Mouse (Mus musculus): ENCODE measurements at regions not wholly inside any gene's neighbourhood (a gene's known extent, or its start where the extent isn't known, plus 50 kb on each side); places are given as distances from the start of the nearest gene placed in this dataset.

DNA sequence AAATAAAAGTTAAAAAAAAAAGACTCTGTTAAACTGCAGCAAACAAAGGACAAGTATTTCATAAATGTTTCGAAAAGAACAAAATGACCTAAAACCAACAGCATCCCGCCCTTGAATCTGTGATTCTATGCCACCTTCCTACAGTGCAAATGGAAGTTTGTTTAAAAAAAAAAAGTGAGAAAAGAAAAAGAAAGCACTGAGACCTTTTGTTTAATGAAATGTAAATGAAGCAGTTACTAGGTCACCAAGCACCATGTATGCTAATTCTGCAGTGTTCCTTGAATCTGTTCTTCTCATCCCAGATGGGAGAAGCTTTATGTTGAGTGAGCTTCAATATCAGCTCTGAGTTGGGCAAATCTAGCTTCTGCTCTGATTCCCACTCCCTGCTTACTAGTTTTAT, 64.8 kb downstream of the Dnajb9 start:
- no peaks in the 10 kb centered on the region for H3K4me1 ChIP-seq (ENCODE audit: control insufficient read depth in 2 of 2, insufficient read depth in 2 of 2, low read length in 2 of 2, poor library complexity in 1 of 2)
- H3K27ac ChIP-seq (ENCODE audit: insufficient read depth, low read depth, low read length, poor library complexity, severe bottlenecking), result no peak overlapping the region
- no peaks in the 10 kb centered on the region for H3K9me3 ChIP-seq (ENCODE audit: control insufficient read depth, insufficient read depth, low read depth, low read length)
- TF ChIP-seq ZNF384 (IDR thresholded peaks at IDR 0.05; ENCODE audit: low read depth, low read length), result no peak
- no peak for TF ChIP-seq CHD2 (IDR thresholded peaks at IDR 0.05; ENCODE audit: low read depth, low read length)
- TF ChIP-seq ZC3H11A (IDR thresholded peaks at IDR 0.05; ENCODE audit: borderline replicate concordance, low read depth, low read length), result no peak
- TF ChIP-seq HCFC1 (IDR thresholded peaks at IDR 0.05; ENCODE audit: borderline replicate concordance, insufficient read depth, low read length), result no peak
- no peak for TF ChIP-seq MAFK (IDR thresholded peaks at IDR 0.05; ENCODE audit: insufficient read depth, low read depth, low read length)
- DNase-seq (ENCODE audit: low read depth, low spot score), result no peak
- H3K9ac ChIP-seq (ENCODE audit: insufficient read depth, low read depth, low read length, poor library complexity, severe bottlenecking), result no peak overlapping the region
- no peaks in the 10 kb centered on the region for H3K36me3 ChIP-seq (ENCODE audit: control insufficient read depth, insufficient read depth, low read length, poor library complexity, severe bottlenecking)
- no peak overlapping the region for H3K4me3 ChIP-seq (ENCODE audit: insufficient read depth in 1 of 2, low read depth in 1 of 2, low read length in 2 of 2, poor library complexity in 1 of 2, severe bottlenecking in 1 of 2)
- in situ Hi-C loops (cut with MboI; ENCODE audit: low sequenced_read_pairs in 2 of 2, unreplicated experiment in 2 of 2), result no loop called here

DNA sequence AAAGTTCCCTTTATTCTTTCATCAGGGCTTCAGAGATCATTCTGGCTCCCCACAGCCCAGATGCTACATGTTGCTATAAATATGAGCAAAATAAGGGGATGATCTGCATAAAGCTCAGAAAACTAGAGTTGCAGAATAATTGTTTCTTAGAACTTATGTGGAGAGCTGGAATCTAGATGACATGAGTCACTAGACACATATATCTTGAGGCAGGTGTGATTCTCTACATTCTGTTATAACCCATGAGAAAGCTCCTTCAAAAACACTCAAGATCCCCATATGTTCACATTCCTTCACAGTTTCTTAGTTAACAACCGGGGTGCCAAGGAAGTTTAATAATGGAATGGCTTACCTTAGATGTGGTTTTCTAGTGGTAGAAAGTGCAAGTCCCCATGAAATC, 71.1 kb downstream of the Dnajb9 start:
- H3K36me3 ChIP-seq (ENCODE audit: control insufficient read depth, insufficient read depth, low read length, poor library complexity, severe bottlenecking), result no peaks in the 10 kb centered on the region
- no peak overlapping the region for H3K27ac ChIP-seq (ENCODE audit: insufficient read depth, low read depth, low read length, poor library complexity, severe bottlenecking)
- no peak overlapping the region for H3K9ac ChIP-seq (ENCODE audit: insufficient read depth, low read depth, low read length, poor library complexity, severe bottlenecking)
- TF ChIP-seq ZC3H11A (IDR thresholded peaks at IDR 0.05; ENCODE audit: borderline replicate concordance, low read depth, low read length) (no peak), CHD2 (IDR thresholded peaks at IDR 0.05; ENCODE audit: low read depth, low read length) (no peak), MAFK (IDR thresholded peaks at IDR 0.05; ENCODE audit: insufficient read depth, low read depth, low read length) (no peak), HCFC1 (IDR thresholded peaks at IDR 0.05; ENCODE audit: borderline replicate concordance, insufficient read depth, low read length) (no peak), ZNF384 (IDR thresholded peaks at IDR 0.05; ENCODE audit: low read depth, low read length) (no peak)
- in situ Hi-C loops (cut with MboI; ENCODE audit: low sequenced_read_pairs in 2 of 2, unreplicated experiment in 2 of 2), result no loop called here
- DNase-seq (ENCODE audit: low read depth, low spot score), result no peak
- no peaks in the 10 kb centered on the region for H3K4me1 ChIP-seq (ENCODE audit: control insufficient read depth in 2 of 2, insufficient read depth in 2 of 2, low read length in 2 of 2, poor library complexity in 1 of 2)
- H3K4me3 ChIP-seq (ENCODE audit: insufficient read depth in 1 of 2, low read depth in 1 of 2, low read length in 2 of 2, poor library complexity in 1 of 2, severe bottlenecking in 1 of 2), result no peak overlapping the region
- no peaks in the 10 kb centered on the region for H3K9me3 ChIP-seq (ENCODE audit: control insufficient read depth, insufficient read depth, low read depth, low read length)

DNA sequence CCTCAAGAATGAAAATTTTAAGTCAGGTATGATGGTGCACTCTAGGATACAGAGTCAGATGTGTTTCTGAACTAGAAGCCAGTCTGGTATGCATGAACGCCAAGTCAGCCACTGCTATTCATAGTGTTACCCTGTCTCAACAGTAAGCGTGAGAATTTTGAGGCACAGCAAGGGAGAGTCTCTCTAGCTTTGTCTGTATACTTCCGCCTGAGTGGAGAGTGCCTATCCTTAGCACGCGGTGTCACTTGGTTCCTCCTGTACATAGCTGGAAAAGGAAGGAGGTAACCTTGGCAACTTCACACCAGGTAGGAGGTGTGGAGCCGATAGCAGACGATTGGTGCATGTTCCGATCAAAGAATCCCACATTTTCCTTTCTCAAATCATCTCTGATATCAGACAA, 81.3 kb downstream of the Dnajb9 start:
- H3K36me3 ChIP-seq (ENCODE audit: control insufficient read depth, insufficient read depth, low read length, poor library complexity, severe bottlenecking), result no peaks in the 10 kb centered on the region
- no peak for DNase-seq (ENCODE audit: low read depth, low spot score)
- TF ChIP-seq HCFC1 (IDR thresholded peaks at IDR 0.05; ENCODE audit: borderline replicate concordance, insufficient read depth, low read length), result no peak
- no peak for TF ChIP-seq CHD2 (IDR thresholded peaks at IDR 0.05; ENCODE audit: low read depth, low read length)
- TF ChIP-seq MAFK (IDR thresholded peaks at IDR 0.05; ENCODE audit: insufficient read depth, low read depth, low read length), result no peak
- TF ChIP-seq ZNF384 (IDR thresholded peaks at IDR 0.05; ENCODE audit: low read depth, low read length), result no peak
- no peak for TF ChIP-seq ZC3H11A (IDR thresholded peaks at IDR 0.05; ENCODE audit: borderline replicate concordance, low read depth, low read length)
- no peak overlapping the region for H3K9ac ChIP-seq (ENCODE audit: insufficient read depth, low read depth, low read length, poor library complexity, severe bottlenecking)
- H3K9me3 ChIP-seq (ENCODE audit: control insufficient read depth, insufficient read depth, low read depth, low read length), result no peaks in the 10 kb centered on the region
- no peaks in the 10 kb centered on the region for H3K4me1 ChIP-seq (ENCODE audit: control insufficient read depth in 2 of 2, insufficient read depth in 2 of 2, low read length in 2 of 2, poor library complexity in 1 of 2)
- no peak overlapping the region for H3K4me3 ChIP-seq (ENCODE audit: insufficient read depth in 1 of 2, low read depth in 1 of 2, low read length in 2 of 2, poor library complexity in 1 of 2, severe bottlenecking in 1 of 2)
- H3K27ac ChIP-seq (ENCODE audit: insufficient read depth, low read depth, low read length, poor library complexity, severe bottlenecking), result no peak overlapping the region
- in situ Hi-C loops (cut with MboI; ENCODE audit: low sequenced_read_pairs in 2 of 2, unreplicated experiment in 2 of 2), result no loop called here

DNA sequence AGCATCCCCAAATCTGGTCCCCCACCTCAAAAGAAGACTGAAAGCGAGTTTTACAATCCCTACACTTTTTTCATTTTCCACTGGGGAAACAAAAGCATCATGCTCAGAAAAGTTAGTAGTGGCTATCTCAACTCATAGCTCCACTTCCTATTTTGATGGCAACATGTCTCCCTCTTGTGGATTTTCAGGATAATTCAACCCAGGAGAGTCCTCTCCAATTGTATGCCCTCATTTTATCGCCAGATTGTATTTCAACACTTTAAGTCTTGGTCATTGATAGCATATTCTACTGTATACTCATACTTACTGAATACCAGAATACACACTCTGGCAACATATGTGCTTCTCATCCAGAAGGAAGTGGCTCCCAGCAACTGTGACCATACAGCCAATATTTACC, 105.0 kb downstream of the Dnajb9 start:
- Histone ChIP-seq H3K4me3 (ENCODE audit: insufficient read depth in 1 of 2, low read depth in 1 of 2, low read length in 2 of 2, poor library complexity in 1 of 2, severe bottlenecking in 1 of 2) (no peak overlapping the region), H3K27ac (ENCODE audit: insufficient read depth, low read depth, low read length, poor library complexity, severe bottlenecking) (no peak overlapping the region), H3K9ac (ENCODE audit: insufficient read depth, low read depth, low read length, poor library complexity, severe bottlenecking) (no peak overlapping the region), H3K9me3 (ENCODE audit: control insufficient read depth, insufficient read depth, low read depth, low read length) (no peaks in the 10 kb centered on the region), H3K36me3 (ENCODE audit: control insufficient read depth, insufficient read depth, low read length, poor library complexity, severe bottlenecking) (no peaks in the 10 kb centered on the region), H3K4me1 (ENCODE audit: control insufficient read depth in 2 of 2, insufficient read depth in 2 of 2, low read length in 2 of 2, poor library complexity in 1 of 2) (no peaks in the 10 kb centered on the region)
- peak; percentile 19 for DNase-seq (ENCODE audit: low read depth, low spot score)
- no peak for TF ChIP-seq HCFC1 (IDR thresholded peaks at IDR 0.05; ENCODE audit: borderline replicate concordance, insufficient read depth, low read length)
- peak; percentile 19; the same call in 1 of the 2 replicates for TF ChIP-seq ZC3H11A (IDR thresholded peaks at IDR 0.05; ENCODE audit: borderline replicate concordance, low read depth, low read length)
- in situ Hi-C loops (cut with MboI; ENCODE audit: low sequenced_read_pairs in 2 of 2, unreplicated experiment in 2 of 2), result no loop called here

- no peak for DNase-seq (ENCODE audit: low read depth, low spot score)
- Histone ChIP-seq H3K36me3 (ENCODE audit: control insufficient read depth, insufficient read depth, low read length, poor library complexity, severe bottlenecking) (no peaks in the 10 kb centered on the region), H3K9me3 (ENCODE audit: control insufficient read depth, insufficient read depth, low read depth, low read length) (no peaks in the 10 kb centered on the region), H3K4me1 (ENCODE audit: control insufficient read depth in 2 of 2, insufficient read depth in 2 of 2, low read length in 2 of 2, poor library complexity in 1 of 2) (no peaks in the 10 kb centered on the region), H3K9ac (ENCODE audit: insufficient read depth, low read depth, low read length, poor library complexity, severe bottlenecking) (no peak overlapping the region), H3K27ac (ENCODE audit: insufficient read depth, low read depth, low read length, poor library complexity, severe bottlenecking) (no peak overlapping the region), H3K4me3 (ENCODE audit: insufficient read depth in 1 of 2, low read depth in 1 of 2, low read length in 2 of 2, poor library complexity in 1 of 2, severe bottlenecking in 1 of 2) (no peak overlapping the region)
- TF ChIP-seq CHD2 (IDR thresholded peaks at IDR 0.05; ENCODE audit: low read depth, low read length) (no peak), HCFC1 (IDR thresholded peaks at IDR 0.05; ENCODE audit: borderline replicate concordance, insufficient read depth, low read length) (no peak), ZC3H11A (IDR thresholded peaks at IDR 0.05; ENCODE audit: borderline replicate concordance, low read depth, low read length) (no peak), ZNF384 (IDR thresholded peaks at IDR 0.05; ENCODE audit: low read depth, low read length) (no peak), MAFK (IDR thresholded peaks at IDR 0.05; ENCODE audit: insufficient read depth, low read depth, low read length) (no peak)
- in situ Hi-C loops (cut with MboI; ENCODE audit: low sequenced_read_pairs in 2 of 2, unreplicated experiment in 2 of 2), result no loop called here
Measured at GRCm38 (mm10) chr12:44099188-44099587, 110.9 kb downstream of the Dnajb9 start.
